Mouse (Mus musculus) thymus, postnatal 14 days (tissue): Measurements from ENCODE around the gene Snrnp48.

ENCODE experiments used
- DNase-seq: peaks from one replicate; pipeline ENCODE4 v3.0.0; 2021

Gene Snrnp48

GRCm38 (mm10) chr13:38204702-38205482 is at the start of gene Snrnp48:
Gene Snrnp48, plus strand, starts transcription at chr13:38204938.
- peak; percentile 91 for DNase-seq

DNA sequence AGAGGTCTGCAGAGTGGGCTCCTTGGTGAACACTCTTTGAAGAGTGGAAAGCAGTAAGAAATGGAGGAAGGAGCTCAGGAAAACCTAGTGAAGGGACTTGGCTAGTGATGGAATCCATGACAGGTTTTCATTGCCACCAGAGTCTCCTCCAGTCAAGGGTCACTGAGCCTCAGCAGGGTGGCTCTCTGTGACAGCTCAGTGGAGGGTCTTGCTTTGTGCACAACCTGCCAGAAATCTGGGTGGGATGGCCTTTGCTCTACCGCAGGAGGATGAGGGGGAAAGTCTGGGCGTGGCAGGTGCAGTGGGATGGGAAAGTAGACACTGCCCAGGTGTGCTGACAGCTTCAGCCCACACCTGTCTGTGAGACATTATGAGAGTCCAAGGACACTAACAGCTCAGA is 49.2 kb upstream of the Snrnp48 start:
- no peak for DNase-seq

DNA sequence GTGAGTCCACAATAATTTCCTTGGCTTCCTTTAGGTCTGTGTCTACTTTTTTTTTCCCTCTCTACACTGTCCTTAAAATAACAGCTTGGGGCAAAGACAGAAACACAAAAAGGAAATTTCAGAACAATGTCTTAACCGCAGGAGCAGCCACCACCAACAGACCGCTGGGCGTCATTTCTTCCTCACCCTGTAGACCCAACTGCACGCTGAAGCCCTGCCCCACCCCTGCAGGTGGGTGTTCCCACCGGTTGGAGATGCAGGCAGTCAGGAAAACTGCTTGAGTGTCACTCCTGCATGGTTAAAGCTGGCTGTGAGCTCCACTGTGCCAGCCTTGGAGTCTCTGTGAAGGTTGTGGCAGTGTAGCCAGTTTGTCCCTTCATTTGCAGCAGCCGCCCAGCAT is 47.1 kb upstream of the Snrnp48 start:
- peak; percentile 6 for DNase-seq

GRCm38 (mm10) chr13:38162002-38162401 is 42.7 kb upstream of the Snrnp48 start:
- no peak for DNase-seq

DNA sequence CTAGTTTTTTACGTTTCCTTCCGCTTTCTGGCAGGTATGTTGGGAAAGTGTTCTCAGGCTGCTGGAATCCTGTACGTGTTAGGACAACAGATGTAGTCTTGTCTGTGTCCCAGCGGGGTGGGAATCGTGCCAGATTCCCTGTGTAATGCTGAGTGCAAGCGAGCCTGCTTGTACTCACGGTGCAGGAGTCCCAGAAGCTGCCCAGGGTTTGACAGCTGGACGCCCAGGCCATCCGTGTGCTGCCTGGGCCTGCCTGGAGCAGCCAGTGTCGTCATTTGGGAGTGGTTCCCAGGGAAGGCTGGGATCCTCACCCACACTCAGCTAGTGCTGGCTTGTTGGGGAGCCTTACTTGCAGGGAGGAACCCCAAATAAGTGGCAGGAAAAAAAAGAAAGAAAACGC is 42.1 kb upstream of the Snrnp48 start:
- no peak for DNase-seq

- DNase-seq = no peak
These were observed 39.8 kb upstream of the Snrnp48 start for GRCm38 (mm10) chr13:38164932-38165331.

DNA sequence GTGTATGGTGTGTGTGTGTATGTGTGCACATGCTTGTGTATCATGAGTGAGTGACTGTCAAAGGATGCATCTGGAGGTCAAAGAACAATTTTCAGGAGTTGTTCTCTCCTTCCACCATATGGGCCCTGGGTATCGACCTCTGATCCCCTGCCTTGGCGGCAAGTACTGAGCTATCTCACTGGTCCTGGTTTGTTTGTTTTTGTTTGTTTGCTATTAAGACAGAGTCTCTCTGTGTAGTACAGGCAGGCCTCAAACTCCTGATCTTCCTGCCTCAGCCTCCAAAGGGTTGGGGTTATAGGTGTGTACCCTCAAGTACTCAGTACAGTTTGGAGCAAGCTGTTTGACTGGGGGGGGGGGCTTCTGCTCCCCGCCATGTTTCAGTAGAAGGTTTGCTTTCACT is 37.7 kb upstream of the Snrnp48 start:
- DNase-seq = no peak

GRCm38 (mm10) chr13:38170707-38171144 is 34.0 kb upstream of the Snrnp48 start:
- DNase-seq = no peak

DNA sequence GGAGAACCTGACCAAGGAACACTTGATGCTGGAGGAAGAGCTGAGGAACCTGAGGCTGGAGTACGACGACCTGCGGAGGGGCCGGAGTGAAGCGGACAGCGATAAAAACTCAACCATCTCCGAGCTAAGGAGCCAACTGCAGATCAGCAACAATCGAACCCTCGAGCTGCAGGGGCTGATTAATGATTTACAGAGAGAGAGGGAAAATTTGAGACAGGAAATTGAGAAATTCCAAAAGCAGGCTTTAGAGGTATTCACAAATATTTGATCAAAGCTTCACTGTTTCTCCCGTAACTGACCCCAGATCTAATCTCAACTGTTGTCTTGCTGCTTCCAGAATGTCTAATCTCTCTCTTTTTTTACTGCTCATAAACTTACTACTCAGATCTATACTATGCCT is 11.3 kb upstream of the Snrnp48 start:
- DNase-seq = no peak

- DNase-seq = no peak
These were observed 3.3 kb upstream of the Snrnp48 start for GRCm38 (mm10) chr13:38201413-38201812.

DNA sequence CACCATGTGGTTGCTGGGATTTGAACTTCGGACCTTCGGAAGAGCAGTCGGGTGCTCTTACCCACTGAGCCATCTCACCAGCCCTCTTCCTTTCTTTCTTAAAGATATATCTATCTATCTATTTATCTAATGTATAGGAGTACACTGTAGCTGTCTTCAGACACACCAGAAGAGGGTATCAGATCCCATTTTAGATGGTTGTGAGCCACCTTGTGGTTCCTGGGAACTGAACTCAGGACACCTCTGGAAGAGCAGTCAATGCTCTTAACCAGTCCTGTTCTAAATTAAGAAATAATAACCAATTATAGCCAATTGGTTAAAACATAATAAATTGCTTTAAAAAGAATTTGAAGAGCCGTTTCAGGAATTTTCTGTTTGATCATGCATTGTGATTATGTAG is 567 bp upstream of the Snrnp48 start:
- DNase-seq = no peak

DNA sequence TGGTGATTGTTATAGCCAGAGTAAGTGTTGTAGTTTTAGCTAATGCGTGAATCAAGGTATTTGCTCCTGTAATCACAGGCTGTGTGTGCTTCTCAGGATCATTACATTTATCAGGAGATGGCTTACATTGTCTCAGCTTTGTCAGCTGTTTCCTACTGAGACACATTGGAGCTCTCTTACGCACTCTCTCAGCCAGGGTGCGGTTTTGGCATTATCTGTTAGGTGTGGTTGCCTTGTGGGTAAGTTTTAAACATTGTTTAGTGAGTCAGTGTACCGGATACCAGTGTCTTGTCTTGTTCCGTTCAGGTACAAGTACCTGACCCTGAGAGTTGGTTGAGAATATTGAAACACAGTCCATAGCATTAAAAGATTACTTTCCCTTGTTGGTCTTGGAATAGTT is 6.4 kb downstream of the Snrnp48 start:
- DNase-seq = no peak

GRCm38 (mm10) chr13:38218686-38219085 is 13.9 kb downstream of the Snrnp48 start:
- no peak for DNase-seq

DNA sequence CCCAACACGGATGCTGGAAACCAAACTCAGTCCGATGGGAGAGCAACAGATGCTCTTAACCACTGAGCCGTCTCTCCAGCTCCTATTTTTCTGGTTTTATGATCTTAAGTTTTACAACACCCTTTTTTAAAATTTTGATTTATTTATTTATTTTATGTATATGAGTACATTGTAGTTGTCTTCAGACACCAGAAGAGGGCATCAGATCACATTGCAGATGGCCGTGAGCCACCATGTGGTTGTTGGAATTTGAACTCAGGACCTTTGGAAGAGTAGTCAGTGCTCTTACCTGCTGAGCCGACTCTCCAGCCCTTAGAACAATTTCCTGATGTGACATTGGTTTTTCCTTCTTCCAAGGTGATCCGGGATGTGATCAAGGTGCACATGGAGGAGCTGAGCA is 15.6 kb downstream of the Snrnp48 start:
- DNase-seq = no peak

- DNase-seq = no peak
These were observed 25.6 kb downstream of the Snrnp48 start for GRCm38 (mm10) chr13:38230177-38230821.

GRCm38 (mm10) chr13:38232411-38232810 is 27.7 kb downstream of the Snrnp48 start:
- no peak for DNase-seq

GRCm38 (mm10) chr13:38232856-38233625 is 28.3 kb downstream of the Snrnp48 start:
- no peak for DNase-seq

DNA sequence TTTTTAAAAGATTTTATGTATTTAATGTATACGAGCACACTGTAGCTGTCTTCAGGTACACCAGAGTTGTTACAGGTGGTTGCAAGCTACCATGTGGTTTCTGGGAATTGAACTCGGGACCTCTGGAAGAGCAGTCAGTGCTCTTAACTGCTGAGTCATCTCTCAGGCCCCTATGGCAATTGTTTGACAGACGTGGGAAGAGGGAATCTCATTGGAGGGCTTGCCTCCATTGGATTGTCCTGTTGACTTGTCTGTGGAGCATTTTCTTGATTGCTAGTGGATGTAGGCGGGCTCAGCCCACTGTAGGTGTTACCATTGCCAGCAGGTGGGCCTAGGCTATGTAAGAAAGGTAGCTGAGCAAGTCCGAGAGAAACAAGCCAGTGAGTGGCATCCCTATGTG is 29.9 kb downstream of the Snrnp48 start:
- no peak for DNase-seq

DNA sequence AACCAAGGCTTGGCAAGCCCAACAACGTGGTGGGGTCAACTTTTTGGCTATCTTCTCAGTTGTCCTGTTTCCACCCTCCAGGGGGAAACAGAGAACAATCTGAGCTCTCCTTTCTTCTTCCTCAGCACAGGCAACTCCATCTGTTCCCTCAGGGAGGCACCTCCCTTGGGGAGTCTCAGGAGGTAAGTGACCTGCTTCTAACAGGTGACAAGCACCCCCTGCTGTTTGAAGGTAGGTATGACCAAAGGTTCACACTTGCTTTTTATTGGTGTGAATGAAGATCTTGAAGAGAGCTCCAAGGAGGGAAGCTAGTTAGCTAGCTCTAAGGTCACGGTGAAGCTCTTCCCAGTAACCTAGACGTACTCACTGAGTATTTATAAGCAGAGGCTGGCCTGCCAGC is 30.6 kb downstream of the Snrnp48 start:
- DNase-seq = peak; percentile 22

- DNase-seq = no peak
These were observed 43.4 kb downstream of the Snrnp48 start for GRCm38 (mm10) chr13:38248151-38248550.

GRCm38 (mm10) chr13:38251226-38251625 is 46.5 kb downstream of the Snrnp48 start:
- no peak for DNase-seq

- DNase-seq = no peak
These were observed 49.0 kb downstream of the Snrnp48 start for GRCm38 (mm10) chr13:38253696-38254095.

- DNase-seq = no peak
These were observed 54.2 kb downstream of the Snrnp48 start for GRCm38 (mm10) chr13:38258901-38259300.
